Mouse (Mus musculus) kidney, adult 9 months (tissue): ENCODE results near the gene Acad9.

Experiments used
- DNase-seq: peaks from one replicate; pipeline ENCODE4 v3.0.0; 2022

Gene Acad9

DNA sequence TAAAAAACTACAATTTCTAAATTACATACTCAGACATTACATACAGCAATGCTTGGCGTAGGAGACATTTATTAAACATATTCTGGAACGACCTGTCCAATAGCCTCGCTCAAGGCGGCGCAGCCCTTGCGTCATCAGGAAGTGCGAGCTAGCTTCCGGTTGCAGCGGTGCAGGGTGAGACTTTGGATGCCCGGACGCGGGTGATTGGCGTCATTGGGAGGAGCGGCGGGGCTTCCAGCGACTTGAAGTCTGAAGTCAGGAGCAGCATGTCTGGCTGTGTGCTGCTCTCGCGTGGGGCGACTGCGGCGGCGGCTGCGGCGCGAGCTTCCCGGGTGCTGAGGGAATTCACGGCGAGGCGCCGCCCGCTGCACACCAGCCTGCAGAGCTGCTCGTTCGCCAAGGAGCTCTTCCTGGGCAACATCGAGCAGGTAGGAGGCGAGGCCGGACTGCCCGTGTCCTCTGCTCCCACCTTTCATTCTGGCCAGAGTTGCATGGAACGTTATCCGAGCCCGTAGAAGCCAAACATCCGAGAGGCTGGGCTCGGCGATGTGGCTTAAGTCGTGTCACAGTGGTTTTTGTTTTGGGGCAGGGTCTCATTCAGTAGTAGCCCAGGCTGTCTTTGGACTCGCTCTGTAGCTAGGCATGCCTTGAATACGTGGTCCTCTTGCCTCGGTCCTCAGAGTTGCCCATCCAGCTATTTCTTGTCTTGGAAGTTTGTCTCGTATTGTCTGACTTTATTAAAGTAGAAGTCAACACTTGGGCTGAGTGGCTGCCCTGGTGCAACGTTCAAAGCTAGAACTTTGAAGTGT lies at the start of gene Acad9:
Gene Acad9 (plus strand): TSS at position 137 of the 809 bp plus-strand sequence.
- peak; percentile 96 for DNase-seq

DNA sequence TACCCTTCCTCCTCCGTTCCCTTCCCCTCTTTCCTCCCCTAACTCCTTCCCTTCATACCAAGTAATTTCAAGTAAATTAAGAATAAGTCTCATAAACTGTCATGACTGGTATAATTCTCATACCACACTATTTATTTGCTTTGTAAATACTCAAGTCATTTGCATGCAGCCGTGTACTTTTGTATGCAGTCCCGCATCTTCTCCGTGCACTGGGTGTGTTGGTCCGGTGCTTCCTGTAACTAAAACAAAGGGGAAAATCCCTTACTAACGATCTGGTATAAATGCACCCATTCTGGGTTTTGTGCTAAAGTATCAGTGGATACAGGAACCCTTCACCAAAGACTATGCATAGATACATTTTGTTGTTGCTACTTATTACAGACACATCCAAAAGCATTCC lies 40.0 kb upstream of the Acad9 start:
- DNase-seq, result no peak

DNA sequence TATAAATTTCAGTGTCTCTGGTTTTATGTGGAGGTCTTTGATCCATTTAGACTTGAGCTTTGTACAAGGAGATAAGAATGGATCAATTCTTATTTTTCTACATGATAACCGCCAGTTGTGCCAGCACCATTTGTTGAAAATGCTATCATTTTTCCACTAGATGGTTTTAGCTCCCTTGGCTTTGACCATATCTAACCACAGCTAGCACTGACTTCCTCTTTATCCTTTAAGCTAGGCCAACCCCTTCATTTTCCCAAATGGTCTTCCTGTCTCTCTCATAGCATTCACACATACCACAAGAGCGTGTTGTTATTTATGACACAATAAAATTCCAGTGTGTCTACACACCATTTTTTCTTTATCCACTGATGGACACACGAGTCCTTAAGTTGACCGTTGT lies 35.8 kb upstream of the Acad9 start:
- no peak for DNase-seq

DNA sequence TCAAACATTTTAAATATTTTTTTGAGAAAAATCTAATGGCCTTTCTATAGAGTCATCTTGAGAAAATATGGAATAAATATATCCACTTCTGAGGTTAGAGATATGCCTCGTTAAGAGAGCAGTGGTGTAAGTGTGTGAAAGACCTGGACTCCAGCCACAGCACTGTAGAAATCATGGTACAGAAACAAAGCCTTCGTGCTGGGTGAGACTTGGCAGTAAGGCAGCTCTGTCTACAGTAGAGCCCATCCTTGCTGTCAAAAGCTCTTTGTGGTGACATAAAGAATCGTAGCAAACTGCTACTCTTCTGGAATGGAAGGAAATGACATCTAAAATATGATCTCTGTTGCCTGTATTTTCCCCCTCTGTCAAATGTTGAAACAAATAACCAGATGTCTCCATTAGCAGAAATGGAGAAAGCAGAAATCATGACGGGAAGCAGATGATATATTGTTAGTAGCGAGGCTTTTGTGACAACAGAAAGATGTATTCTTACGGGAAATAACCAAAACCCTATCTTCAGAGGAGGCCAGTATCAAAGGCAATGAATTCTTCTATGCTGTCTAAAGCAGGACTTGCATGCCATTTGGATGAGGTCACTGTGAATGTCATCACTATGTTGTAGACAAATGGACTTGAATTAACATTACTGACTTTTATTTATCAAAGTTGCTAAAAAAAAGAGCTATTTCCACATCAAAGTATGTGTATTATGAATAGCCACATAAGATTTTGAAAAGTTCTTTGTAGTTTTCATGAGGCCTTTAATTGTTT lies 33.9 kb upstream of the Acad9 start:
- DNase-seq, result no peak

- DNase-seq, result no peak
These were observed 21.3 kb upstream of the Acad9 start for GRCm38 (mm10) chr3:36044520-36044919.

- DNase-seq, result no peak
These were observed 20.7 kb upstream of the Acad9 start for GRCm38 (mm10) chr3:36045086-36045485.

GRCm38 (mm10) chr3:36049106-36049505 lies 16.7 kb upstream of the Acad9 start:
- no peak for DNase-seq

DNA sequence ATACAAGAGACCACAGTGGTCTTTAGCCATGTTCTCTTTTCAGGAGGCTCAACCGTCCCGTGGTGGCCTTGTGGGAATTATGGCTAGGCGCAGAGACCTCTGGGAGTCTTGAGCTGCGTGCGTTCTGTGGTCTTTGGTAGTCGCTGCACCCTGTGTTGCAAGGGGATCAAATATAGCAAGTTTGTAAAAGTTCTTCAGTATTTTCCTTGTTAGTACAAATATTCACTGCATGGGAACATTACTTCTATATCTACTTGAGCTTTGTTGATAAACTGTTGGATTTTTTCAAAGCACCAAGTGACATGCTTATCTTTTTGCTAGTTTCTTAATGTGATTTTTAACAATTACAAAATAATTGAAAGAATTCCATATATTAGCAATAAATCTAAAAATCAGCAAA lies 12.3 kb upstream of the Acad9 start, which contains the start of gene Ccdc144b:
Gene Ccdc144b (minus strand): TSS at position 101 of the 400 bp plus-strand sequence.
- no peak for DNase-seq

DNA sequence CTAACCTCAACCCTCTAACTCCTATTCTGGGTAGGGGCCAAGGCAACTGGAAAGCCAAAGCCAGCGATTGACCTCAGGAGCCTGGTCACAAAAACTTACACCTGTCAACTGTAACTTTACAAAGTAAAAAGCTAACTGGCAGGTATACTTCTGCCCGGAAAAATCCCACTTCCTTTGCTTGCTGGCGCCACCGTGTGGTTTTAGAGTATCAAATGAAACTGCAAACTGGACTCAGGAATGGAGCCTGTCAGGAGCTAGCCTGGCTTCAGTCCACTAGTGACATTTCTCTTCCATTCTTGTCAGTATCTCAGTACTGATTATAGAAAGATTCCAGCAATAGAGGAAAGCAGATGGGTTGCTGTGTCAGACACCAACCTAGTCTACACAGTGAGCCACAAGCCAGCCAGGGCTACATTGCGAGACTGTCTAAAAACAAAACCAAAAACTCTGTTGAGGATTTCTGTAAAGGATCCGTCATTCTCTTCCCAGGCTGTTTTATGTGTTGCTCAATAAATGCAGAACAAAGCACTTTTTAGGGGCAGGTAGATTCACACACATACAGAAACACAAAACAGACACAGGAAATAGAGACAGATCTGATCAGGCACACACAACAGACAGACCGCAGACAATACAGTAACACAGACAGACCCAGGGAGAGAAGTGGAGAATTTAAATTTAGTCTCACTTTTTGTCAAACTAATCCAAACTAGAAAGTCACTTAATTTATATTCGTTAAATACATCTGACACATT lies 5.5 kb upstream of the Acad9 start:
- peak; percentile 82 for DNase-seq

- no peak for DNase-seq
These were observed 1.2 kb upstream of the Acad9 start for GRCm38 (mm10) chr3:36064592-36065061.

- no peak for DNase-seq
These were observed 613 bp upstream of the Acad9 start for GRCm38 (mm10) chr3:36065166-36065565.

- DNase-seq, result no peak
These were observed 2.0 kb downstream of the Acad9 start for GRCm38 (mm10) chr3:36067731-36068130.

- DNase-seq, result no peak
These were observed 4.7 kb downstream of the Acad9 start for GRCm38 (mm10) chr3:36070436-36070835.

DNA sequence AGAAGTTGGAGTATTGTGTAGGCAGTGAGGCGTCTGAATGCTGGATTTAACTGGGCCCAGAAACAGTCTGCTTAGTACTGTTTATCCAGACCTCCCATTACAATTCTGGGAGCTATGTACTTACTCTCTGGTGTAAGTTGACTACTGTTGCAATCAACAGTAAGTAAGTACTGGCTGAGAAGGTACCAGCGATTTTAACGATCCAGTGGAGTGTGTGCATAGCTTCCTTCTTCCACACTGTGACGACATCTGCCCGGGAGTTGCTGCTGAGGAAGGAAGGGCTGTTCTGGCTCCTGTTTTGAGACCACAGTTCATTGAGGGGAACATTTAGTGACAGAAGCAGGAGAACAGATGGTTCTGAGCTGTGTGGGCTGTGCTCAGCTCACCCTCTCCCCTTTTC lies 5.3 kb downstream of the Acad9 start:
- DNase-seq, result no peak

GRCm38 (mm10) chr3:36074231-36074630 lies 8.5 kb downstream of the Acad9 start:
- DNase-seq, result no peak

DNA sequence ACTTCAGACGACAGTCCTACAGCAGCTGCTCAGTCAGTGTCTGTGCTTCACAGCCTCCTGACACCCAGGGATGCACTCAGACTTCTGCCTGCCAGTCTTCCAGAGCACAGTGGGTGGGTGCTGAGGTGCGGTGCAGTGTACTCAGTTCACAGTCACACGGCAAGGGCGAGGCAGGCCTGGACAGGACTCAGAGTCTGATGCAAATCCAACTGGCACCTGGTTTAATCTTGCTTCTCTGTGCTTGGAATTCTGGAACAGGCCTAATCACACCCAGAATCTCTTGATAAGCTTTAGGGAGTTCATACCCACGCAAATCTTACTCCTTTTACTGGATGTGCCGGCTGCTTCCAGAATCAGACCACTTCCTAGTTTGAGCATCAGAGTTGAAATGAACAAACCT lies 9.7 kb downstream of the Acad9 start:
- no peak for DNase-seq

DNA sequence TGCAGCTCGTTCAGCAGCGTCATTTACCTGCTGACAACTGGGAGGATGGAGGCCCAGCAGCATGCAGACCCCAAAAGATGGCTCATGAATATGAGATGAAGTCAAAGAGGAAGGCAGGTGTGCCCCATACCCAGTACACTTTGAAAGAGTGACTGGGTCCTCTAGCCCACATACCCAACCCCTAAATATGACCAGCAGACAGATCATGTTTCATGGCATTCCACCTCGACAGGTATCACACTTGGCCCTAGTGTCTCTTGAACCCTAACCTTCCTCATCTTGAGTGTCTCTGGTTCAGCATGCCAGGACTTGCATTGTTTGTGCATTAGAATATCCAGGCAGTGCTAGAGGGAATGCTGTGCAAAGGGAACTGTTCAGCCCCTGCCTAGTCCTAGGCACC lies 11.6 kb downstream of the Acad9 start:
- no peak for DNase-seq

GRCm38 (mm10) chr3:36079886-36080285 lies 14.1 kb downstream of the Acad9 start:
- peak; percentile 86 for DNase-seq

GRCm38 (mm10) chr3:36080741-36081140 lies 15.0 kb downstream of the Acad9 start:
- DNase-seq, result no peak

DNA sequence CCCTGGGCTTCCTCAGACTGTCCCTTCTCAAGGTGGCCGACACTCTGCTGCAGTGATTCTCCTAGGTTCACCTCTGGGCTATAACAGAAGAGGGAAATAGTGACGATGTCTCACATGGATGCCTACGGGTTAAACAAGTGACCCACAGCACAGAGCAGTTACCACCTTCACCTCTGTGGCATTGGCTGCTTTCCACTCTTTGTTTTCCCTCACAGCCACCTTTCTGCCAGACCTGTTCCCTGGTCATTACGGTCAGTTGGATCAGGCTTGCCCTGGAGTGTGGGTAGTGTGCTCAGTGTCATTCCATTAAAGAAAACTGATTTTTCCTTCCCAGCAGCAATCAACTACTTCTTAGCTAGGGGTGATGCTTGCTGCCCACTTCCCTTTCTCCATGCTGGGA lies 17.1 kb downstream of the Acad9 start:
- DNase-seq, result peak; percentile 47

- DNase-seq, result no peak
These were observed 17.6 kb downstream of the Acad9 start for GRCm38 (mm10) chr3:36083381-36083780.

GRCm38 (mm10) chr3:36085394-36085793 lies 19.6 kb downstream of the Acad9 start:
- DNase-seq, result no peak

GRCm38 (mm10) chr3:36087591-36087990 lies 21.8 kb downstream of the Acad9 start:
- no peak for DNase-seq
